Mouse (Mus musculus) liver, postnatal 0 days (tissue): ENCODE results near the gene Ccdc191.

ENCODE experiments used
- CTCF ChIP-seq: sonication (generic); IDR thresholded peaks from 2 replicates; pipeline ENCODE4 v1.5.1; 2016; ENCODE audit warnings: antibody characterized with exemption, low read depth
- EP300 ChIP-seq: IDR thresholded peaks from 2 replicates; pipeline ENCODE4 v1.6.1; 2016; ENCODE audit warnings: antibody characterized with exemption, low read depth, mild to moderate bottlenecking

- no peak for TF ChIP-seq CTCF
- TF ChIP-seq EP300 = no peak
These were observed 84.1 kb downstream of the Ccdc191 start for GRCm38 (mm10) chr16:43973606-43974220.
